Mouse (Mus musculus) embryo, embryonic 11.5 days (tissue): ENCODE data around the gene Rab11fip2.

Experiments used
- DNase-seq: peaks from one replicate; pipeline ENCODE4 v3.0.0-alpha.2; 2012; ENCODE audit warnings: low read depth, low spot score

Gene Rab11fip2

DNA sequence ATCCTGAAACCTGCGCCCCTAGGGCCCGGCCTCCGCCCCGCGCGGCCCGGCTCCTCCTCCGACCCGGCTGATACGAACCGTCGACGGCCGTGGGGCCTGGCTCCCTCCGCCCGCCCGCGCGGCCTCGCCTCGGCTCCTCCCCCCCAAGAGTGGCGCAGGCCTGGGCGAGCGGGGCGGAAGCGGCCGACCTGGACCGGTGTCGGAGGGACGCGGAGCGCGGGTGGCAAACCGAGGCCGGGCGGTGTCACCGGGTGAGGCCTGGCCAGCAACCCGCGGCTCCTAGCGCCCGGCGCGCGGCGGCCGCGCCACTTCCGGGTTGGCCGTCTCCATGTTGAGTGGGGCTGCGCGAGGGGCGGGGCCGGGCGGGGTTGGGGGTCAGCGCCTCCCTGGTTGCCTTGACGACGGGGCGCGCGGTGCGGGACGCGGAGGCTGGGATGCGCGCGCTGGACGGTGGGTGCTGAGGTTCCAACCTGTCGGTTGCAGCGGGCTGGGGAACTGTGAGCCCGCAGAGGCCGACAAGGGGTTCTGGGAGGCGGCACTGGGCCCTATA is at the start of gene Rab11fip2:
Gene Rab11fip2, minus strand, starts transcription at position 333 of the 550 bp plus-strand sequence.
- peak; percentile 82 for DNase-seq

DNA sequence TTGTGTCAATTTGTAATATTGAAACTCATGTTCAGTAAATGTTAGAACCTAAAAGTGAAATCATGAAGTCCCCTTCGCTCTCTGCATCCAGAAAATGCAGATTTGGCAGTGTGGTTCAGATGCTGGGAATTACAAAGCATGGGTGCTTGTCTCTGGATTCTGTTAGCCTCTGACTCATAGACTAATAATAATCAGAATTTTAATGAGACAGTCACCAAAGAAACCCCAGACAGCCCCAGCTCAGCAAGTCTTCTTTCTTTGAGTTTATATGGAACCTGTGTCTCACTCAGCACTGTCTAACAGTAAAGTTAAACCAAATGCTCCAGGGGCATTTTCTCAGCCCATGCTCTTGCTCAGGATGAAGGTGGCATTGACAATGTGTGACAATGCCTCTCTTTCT is 38.1 kb upstream of the Rab11fip2 start:
- no peak for DNase-seq

DNA sequence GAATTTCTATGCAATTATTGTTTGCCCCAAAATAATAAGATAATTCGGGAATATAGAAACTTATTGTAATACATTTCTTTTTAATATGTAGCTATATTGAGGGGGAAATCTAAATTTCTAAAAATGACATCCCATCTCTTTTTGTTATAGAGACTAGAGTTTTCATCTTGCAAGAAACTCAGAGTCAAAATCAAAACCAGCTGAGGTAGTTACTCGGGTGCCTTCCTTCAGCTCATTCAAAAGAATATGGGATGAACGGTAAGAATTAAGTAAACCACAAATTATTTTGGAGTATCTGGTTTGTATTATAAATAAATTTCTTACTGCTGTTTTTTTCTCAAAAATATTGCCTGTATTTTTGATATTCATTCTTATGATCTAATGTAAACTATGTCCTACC is 11.5 kb upstream of the Rab11fip2 start:
- DNase-seq: no peak

- DNase-seq: no peak
Measured at GRCm38 (mm10) chr19:59949731-59950130, 6.3 kb upstream of the Rab11fip2 start.

- peak; percentile 16 for DNase-seq
Measured at GRCm38 (mm10) chr19:59942716-59943321, 635 bp downstream of the Rab11fip2 start.

GRCm38 (mm10) chr19:59939711-59940110 is 3.7 kb downstream of the Rab11fip2 start:
- no peak for DNase-seq

DNA sequence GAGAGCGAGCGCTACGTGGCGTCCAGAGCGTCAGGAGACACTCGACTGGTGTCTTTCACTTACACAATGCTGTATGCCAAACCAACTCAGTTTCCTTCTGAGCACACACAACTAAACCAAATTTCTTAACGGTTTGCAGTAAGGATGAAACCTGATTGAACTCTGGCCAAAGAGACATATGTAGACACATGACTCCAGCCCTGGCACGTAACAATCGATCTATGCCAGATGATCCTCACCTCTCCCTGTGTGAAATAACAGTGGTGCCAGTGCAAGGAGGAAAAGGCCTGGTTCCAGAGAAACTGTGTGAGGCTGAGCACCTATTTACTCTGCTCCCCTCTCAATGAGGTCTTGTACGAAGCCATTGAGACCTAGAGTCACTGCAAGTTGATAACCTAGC is 11.4 kb downstream of the Rab11fip2 start:
- DNase-seq: no peak

DNA sequence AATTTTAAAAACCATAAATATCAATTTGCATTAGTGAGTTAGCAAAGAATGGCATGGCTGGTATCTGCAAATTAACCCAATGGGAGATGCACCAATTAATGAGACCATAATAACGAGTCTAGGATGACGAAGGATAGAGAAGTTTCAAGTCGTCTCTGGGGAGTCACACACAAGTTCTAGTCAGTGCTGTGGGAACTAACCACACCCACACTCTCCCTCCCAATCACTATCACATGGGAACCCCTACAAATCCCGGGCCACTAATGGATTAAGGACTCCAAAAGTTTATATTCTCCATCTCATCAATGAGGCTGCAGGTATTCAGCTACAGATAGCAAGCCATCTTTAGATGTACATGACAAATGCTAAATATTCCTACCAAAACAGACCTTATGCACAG is 14.8 kb downstream of the Rab11fip2 start:
- no peak for DNase-seq

DNA sequence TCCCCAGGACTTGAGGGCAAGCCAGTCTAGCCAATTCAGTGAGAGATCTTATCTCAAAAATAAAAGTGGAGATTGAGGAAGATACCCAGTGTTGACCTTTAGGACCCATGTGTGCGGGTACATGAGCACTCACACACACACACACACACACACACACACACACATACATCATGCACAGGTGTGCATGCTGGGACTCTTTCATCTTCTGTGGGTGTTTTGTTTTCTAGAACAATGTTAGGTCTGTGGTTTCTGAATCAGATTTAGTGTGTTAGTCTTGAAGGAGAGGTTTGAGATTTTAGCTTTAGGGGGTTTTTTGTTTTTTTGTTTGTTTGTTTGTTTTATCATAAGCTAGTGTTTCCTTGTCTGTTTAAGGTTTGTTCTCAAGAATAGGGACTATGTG is 17.3 kb downstream of the Rab11fip2 start:
- DNase-seq: no peak

DNA sequence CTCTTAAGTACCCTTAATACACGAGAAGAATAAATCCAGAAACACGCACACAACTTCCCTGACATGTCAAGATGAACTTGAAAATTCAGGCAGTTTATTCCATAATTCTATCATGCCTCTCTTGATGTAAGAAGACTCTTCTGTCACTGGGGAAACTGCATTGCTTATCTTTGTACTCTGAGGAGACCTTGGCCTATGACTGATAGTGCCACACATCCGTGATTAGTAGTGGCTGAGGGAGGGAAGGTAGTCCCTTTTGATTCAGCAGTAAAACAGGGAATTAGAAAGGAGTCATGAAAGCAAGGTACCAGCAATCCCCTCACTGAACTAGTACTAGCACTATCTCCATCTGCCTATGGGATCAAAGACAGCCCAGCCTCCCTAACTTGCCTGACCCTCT is 22.6 kb downstream of the Rab11fip2 start:
- no peak for DNase-seq

- DNase-seq: no peak
Measured at GRCm38 (mm10) chr19:59917901-59918613, 25.4 kb downstream of the Rab11fip2 start.

DNA sequence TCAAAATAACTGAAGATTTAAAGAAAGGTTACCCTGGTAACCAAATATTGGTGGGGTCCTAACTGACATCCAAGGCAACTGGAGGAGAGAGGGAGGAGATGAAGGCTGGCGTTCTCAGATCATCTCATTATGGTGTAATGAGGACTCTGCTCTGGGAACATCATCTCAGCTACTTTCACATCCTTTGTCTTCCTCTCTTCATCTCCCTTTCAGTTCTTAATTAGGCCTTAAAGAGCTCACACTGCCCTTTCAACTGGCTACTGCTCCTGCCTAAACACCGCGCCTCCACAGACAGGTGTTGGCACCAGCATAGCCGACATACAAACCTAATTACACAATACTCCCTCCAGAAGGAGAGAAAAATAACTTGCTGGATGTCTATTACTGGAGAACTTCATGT is 31.9 kb downstream of the Rab11fip2 start:
- DNase-seq: no peak

GRCm38 (mm10) chr19:59905296-59906081 is 38.0 kb downstream of the Rab11fip2 start:
- DNase-seq: no peak

GRCm38 (mm10) chr19:59899965-59900364 is 43.5 kb downstream of the Rab11fip2 start:
- DNase-seq: no peak

GRCm38 (mm10) chr19:59898301-59898700 is 45.2 kb downstream of the Rab11fip2 start:
- no peak for DNase-seq

- DNase-seq: no peak
Measured at GRCm38 (mm10) chr19:59889383-59889782, 54.1 kb downstream of the Rab11fip2 start.

- DNase-seq: no peak
Measured at GRCm38 (mm10) chr19:59888846-59889245, 54.6 kb downstream of the Rab11fip2 start.

DNA sequence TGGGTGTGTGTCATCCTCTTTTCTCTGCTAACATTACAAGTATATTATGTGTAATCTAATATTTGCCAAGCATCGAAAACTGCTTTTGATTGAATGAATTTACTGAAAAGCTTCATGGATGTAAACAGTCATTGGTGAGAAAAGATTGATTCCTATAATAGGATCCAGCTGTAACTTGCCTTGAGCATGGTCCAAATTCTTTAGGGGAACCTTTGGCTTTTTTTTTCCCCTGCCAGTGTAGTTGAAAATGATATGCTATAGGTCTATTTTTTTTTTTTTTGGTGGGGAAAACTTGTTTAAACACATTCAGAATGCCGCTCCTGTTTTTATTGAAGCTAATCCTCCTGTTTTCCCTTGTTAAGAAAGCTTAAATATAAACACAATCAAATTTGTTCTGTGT is 55.6 kb downstream of the Rab11fip2 start:
- no peak for DNase-seq

- no peak for DNase-seq
Measured at GRCm38 (mm10) chr19:59885301-59885700, 58.2 kb downstream of the Rab11fip2 start.

- DNase-seq: no peak
Measured at GRCm38 (mm10) chr19:59877238-59877637, 66.2 kb downstream of the Rab11fip2 start.

- DNase-seq: no peak
Measured at GRCm38 (mm10) chr19:59866666-59867065, 76.8 kb downstream of the Rab11fip2 start.

GRCm38 (mm10) chr19:59862423-59862822 is 81.0 kb downstream of the Rab11fip2 start:
- DNase-seq: no peak
